Mouse (Mus musculus) C2C12 (cell line): Measurements from ENCODE around the gene Adamts16. TPM values are rescaled to one million over a fixed set of nuclear protein-coding genes. Genes with fewer than 3 reads are reported as not detected.

Experiments
- H3K27me3 ChIP-seq: one replicate; pipeline ENCODE4 v1.6.1; 2011; ENCODE audit not compliant: control insufficient read depth, insufficient read depth, insufficient read length
- H3K36me3 ChIP-seq: one replicate; pipeline ENCODE4 v1.6.1; 2011; ENCODE audit not compliant: control insufficient read depth, insufficient read depth
- H3K4me3 ChIP-seq: one replicate; pipeline ENCODE4 v1.5.1; 2011; ENCODE audit warnings: mild to moderate bottlenecking, control low read depth; ENCODE audit not compliant: poor library complexity, insufficient read depth, severe bottlenecking
- H3K79me2 ChIP-seq: one replicate; pipeline ENCODE4 v1.6.1; 2011; ENCODE audit not compliant: control insufficient read depth, insufficient read depth
- H3K79me3 ChIP-seq: one replicate; pipeline ENCODE4 v1.6.1; 2011; ENCODE audit warnings: low read depth, control low read depth
- H3ac ChIP-seq: one replicate; pipeline ENCODE3; 2011; ENCODE audit warnings: low read depth; ENCODE audit not compliant: control insufficient read depth, insufficient read length
- CEBPB ChIP-seq: IDR thresholded peaks from one replicate; pipeline ENCODE4 v1.6.1; 2011; ENCODE audit warnings: low read depth, mild to moderate bottlenecking, control low read depth, moderate library complexity
- CTCF ChIP-seq: IDR thresholded peaks from one replicate; pipeline ENCODE4 v1.5.1; 2011; ENCODE audit not compliant: control insufficient read depth, insufficient read depth, insufficient read length
- FOSL1 ChIP-seq: IDR thresholded peaks from one replicate; pipeline ENCODE4 v1.8.0; 2011; ENCODE audit warnings: mild to moderate bottlenecking, low read length; ENCODE audit not compliant: poor library complexity, insufficient read depth, severe bottlenecking
- MAX ChIP-seq: IDR thresholded peaks from one replicate; pipeline ENCODE4 v1.6.1; 2011; ENCODE audit warnings: mild to moderate bottlenecking, control low read depth
- MYOD1 ChIP-seq: IDR thresholded peaks from one replicate; pipeline ENCODE4 v1.6.1; 2011; ENCODE audit warnings: low read depth; ENCODE audit not compliant: control insufficient read depth, insufficient read length
- MYOG ChIP-seq: IDR thresholded peaks from one replicate; pipeline ENCODE4 v1.6.1; 2011; ENCODE audit not compliant: control insufficient read depth, insufficient read length; ENCODE audit errors: extremely low read depth
- USF1 ChIP-seq: IDR thresholded peaks from one replicate; pipeline ENCODE4 v1.6.1; 2011; ENCODE audit warnings: low read depth, mild to moderate bottlenecking, control low read depth, moderate library complexity
- polyA plus RNA-seq: library from polyadenylated mRNA; unstranded; fragments of >200 nt; fragmentation: generic; extraction: Trizol; gene quantifications from one replicate; pipeline ENCODE4 v1.2.1, GENCODE M21; 2012; ENCODE audit warnings: missing spikeins

Adamts16 gene
- polyA plus RNA-seq, 1 experiment = not detected

DNA sequence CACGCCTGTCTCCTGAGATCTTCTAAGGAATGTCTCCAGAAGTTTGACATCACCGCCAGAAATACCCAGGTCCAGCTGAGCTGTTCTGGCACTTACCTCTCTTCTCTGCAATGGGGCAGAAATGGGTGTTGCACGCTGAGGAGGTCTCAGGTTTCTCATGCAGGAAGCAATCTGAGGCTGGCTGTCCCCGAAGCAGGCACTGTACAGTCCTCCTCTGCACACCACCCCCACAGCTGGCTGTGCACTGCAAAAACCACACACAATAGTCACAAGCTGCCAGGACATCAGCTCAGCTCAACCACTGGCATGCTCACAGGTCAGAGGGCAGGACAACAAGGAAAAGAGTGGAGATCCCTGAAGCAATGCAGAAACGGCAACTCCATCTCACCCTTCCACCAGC lies 111.6 kb downstream of the Adamts16 start:
- Histone ChIP-seq H3K79me3 (no peaks in the 10 kb centered on the region), H3K36me3 (no peaks in the 10 kb centered on the region), H3K4me3 (no peak overlapping the region), H3K79me2 (no peaks in the 10 kb centered on the region), H3ac (no peak overlapping the region), H3K27me3 (no peaks in the 10 kb centered on the region)
- TF ChIP-seq MYOG (no peak), MYOD1 (peak; percentile 78)

DNA sequence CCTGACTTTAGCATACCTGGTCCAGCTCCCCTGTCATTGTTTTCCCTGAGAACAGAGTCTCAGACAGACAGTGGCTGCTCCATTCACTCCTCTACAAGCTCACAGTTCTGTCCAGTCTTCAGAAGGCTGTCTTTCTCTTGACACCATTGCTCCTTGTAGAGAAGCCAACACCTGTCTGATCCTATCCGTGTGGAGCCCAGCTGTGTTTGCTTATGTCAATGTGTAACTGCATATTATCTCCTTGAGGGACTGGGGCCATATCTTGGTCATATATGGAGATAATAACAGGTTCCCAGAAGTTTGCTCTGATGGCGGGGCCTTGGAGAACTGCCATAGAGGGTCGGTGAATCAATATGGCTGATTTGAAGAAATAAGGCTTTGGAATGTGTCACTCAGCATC lies 115.4 kb downstream of the Adamts16 start:
- Histone ChIP-seq H3K79me3 (no peaks in the 10 kb centered on the region), H3K27me3 (no peaks in the 10 kb centered on the region), H3K4me3 (no peak overlapping the region), H3K79me2 (no peaks in the 10 kb centered on the region), H3K36me3 (no peaks in the 10 kb centered on the region), H3ac (no peak overlapping the region)
- TF ChIP-seq FOSL1 (no peak), USF1 (no peak), MAX (no peak), MYOD1 (no peak), MYOG (no peak)

DNA sequence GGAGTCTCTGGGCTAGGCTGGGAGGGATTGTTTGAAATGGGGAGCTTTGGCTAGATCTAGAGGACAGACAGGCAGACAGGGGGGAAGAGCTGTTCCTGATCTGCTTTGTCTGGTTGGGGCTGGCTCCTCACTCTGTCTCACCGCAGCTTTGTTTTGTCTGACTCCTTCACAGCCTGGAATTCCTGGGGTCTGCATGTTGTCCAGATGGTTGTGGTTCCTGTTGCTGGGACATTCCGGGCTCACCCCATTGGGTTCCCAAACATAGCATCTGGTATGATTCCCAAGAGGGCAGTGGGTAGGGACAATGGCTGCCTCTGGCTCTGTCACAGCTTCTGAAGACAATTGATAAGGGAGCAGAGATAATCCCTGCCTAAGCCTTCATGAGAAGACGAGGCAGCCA lies 117.0 kb downstream of the Adamts16 start:
- Histone ChIP-seq H3K79me2 (no peaks in the 10 kb centered on the region), H3ac (no peak overlapping the region), H3K79me3 (no peaks in the 10 kb centered on the region), H3K4me3 (no peak overlapping the region), H3K36me3 (no peaks in the 10 kb centered on the region), H3K27me3 (no peaks in the 10 kb centered on the region)
- TF ChIP-seq USF1 = no peak
- TF ChIP-seq FOSL1 = no peak
- peak; percentile 31 for TF ChIP-seq MYOD1

DNA sequence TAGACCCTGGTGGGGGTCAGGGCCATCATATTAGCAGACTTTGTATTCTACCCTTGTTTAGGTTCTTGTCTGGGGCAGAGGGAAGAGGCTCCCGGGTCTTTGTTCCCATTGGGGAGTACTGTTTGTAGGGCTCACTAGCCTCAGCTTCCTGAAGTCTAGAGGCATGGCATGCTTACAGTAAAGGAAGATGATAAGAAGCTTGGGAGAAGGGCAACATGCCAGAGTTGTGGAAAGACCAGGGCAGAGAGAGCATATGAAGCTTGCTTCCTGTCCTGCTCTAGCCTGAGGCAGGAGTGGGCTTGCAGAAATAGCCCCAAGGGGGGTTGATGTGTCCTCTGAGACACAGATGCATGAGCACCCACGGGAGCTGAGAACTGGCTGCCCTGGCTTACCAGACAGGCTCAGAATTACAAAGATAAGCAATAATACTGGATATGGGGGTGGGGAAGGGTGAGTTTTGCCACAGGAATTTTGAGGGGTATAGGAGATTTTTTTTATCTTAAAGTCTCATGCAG lies 117.4 kb downstream of the Adamts16 start:
- Histone ChIP-seq H3K79me2 (no peaks in the 10 kb centered on the region), H3K79me3 (no peaks in the 10 kb centered on the region), H3K36me3 (no peaks in the 10 kb centered on the region), H3K27me3 (no peaks in the 10 kb centered on the region), H3K4me3 (no peak overlapping the region), H3ac (no peak overlapping the region)
- no peak for TF ChIP-seq MAX
- no peak for TF ChIP-seq CEBPB
- no peak for TF ChIP-seq CTCF
- no peak for TF ChIP-seq USF1
- TF ChIP-seq MYOD1 = no peak
- TF ChIP-seq MYOG = no peak
- no peak for TF ChIP-seq FOSL1

DNA sequence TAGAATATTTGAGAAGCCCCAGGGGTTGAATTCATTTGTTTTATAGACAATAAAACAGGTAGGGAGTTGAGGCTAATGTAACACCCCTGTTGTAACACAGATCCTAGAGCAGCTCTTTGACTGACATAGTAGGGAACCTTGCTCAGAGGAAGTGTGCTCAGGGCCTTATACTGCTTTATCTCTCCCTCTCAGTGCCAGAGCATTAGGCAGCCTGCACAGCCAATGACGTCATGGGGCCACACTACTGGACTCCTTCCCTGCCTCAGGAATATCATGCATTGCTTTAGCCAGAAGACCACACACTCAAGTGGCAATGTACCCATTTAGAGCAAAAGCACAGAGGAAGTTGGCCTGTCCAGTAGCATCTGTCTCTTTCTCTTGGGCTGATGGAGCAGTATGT lies 121.6 kb downstream of the Adamts16 start:
- Histone ChIP-seq H3ac (no peak overlapping the region), H3K36me3 (no peaks in the 10 kb centered on the region), H3K4me3 (no peak overlapping the region), H3K27me3 (no peaks in the 10 kb centered on the region), H3K79me2 (no peaks in the 10 kb centered on the region), H3K79me3 (no peaks in the 10 kb centered on the region)
- no peak for TF ChIP-seq MAX

DNA sequence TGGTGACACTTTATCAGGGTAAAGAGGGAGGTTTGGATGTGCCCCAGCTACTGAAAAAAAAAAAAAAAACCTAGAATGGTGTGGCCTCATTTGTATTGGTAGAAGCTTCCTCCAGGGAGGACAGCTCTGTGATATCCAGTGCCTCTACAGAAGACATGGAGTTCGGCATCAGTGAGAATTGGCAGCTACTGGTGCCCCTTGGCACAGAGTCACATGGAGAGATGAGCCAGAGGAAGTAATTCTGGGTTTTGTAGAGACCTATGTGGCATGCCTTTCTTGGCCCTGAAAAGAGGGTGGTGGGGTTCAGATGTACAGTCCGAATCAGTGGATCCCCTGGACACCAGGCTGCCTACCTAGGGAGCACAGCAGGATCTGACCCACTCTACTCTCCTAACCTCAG lies 122.8 kb downstream of the Adamts16 start:
- TF ChIP-seq USF1 (no peak), FOSL1 (no peak), MAX (no peak), MYOD1 (no peak), CEBPB (no peak), MYOG (no peak), CTCF (no peak)
- Histone ChIP-seq H3K79me3 (no peaks in the 10 kb centered on the region), H3ac (no peak overlapping the region), H3K4me3 (no peak overlapping the region), H3K27me3 (no peaks in the 10 kb centered on the region), H3K79me2 (no peaks in the 10 kb centered on the region), H3K36me3 (no peaks in the 10 kb centered on the region)

DNA sequence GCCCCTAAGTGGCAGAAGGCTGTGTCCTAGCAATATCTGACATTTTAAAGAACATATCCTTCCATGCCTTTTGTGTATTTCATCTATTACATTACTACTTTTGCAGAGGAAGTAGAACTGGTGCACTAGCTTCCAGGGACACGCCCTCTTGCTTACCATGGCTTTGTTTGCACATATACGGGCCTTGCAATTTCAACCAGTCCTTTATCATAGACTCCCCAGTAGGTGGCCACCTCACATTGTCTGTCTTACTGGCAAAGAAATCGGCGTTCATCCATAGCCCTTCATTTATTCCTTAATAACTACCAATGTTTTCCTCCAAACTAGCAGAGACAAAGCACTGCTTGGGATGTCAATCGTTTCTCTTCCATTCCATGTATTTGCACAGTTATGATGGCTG lies 125.6 kb downstream of the Adamts16 start:
- no peaks in the 10 kb centered on the region for H3K79me3 ChIP-seq
- no peaks in the 10 kb centered on the region for H3K79me2 ChIP-seq
- TF ChIP-seq CEBPB (no peak), MYOD1 (no peak), USF1 (no peak), CTCF (no peak), FOSL1 (no peak), MAX (no peak), MYOG (no peak)

More for the DNA sequence above, 125.6 kb downstream of the Adamts16 start:
- H3K4me3 ChIP-seq = no peak overlapping the region
- H3K27me3 ChIP-seq = no peaks in the 10 kb centered on the region
- H3K36me3 ChIP-seq = no peaks in the 10 kb centered on the region
- no peak overlapping the region for H3ac ChIP-seq
